Mouse (Mus musculus) forebrain, embryonic 12.5 days (tissue): ENCODE measurements around the gene Pphln1. TPM values are rescaled to one million over a fixed set of nuclear protein-coding genes. Genes with fewer than 3 reads are reported as not detected.

Experiments
- ATAC-seq: fragments of 200-750 bp; cut with Nextera tagmentation; 2 replicates; pipeline ENCODE4 v1.8.0; 2017; ENCODE audit warnings: moderate TSS enrichment; ENCODE audit not compliant: low FRiP score
- H3K27ac ChIP-seq: fragments of 300-500 bp; sonication (generic); 2 replicates; pipeline ENCODE4 v1.5.1; 2016; ENCODE audit warnings: mild to moderate bottlenecking
- H3K27me3 ChIP-seq: fragments of 300-500 bp; sonication (generic); 2 replicates; pipeline ENCODE4 v1.6.1; 2016; ENCODE audit warnings: mild to moderate bottlenecking
- H3K36me3 ChIP-seq: fragments of 300-500 bp; sonication (generic); replicated peaks from 2 replicates; pipeline ENCODE4 v1.6.1; 2016; ENCODE audit warnings: mild to moderate bottlenecking
- H3K4me1 ChIP-seq: fragments of 300-500 bp; sonication (generic); 2 replicates; pipeline ENCODE4 v1.6.1; 2016
- H3K4me2 ChIP-seq: fragments of 300-500 bp; sonication (generic); 2 replicates; pipeline ENCODE4 v1.6.1; 2016; ENCODE audit warnings: mild to moderate bottlenecking, moderate library complexity
- H3K4me3 ChIP-seq: fragments of 300-500 bp; sonication (generic); replicated peaks from 2 replicates; pipeline ENCODE4 v1.5.1; 2016; ENCODE audit warnings: mild to moderate bottlenecking
- H3K9ac ChIP-seq: fragments of 300-500 bp; sonication (generic); 2 replicates; pipeline ENCODE4 v1.6.1; 2016; ENCODE audit warnings: mild to moderate bottlenecking
- H3K9me3 ChIP-seq: fragments of 300-500 bp; sonication (generic); 2 replicates; pipeline ENCODE4 v1.6.1; 2016
- WGBS: fragments of 180-500 bp; shearing (Covaris S2); methylation state at CpG from one replicate; pipeline ENCODE4 v1.1.7; 2016; 5-methylcytosine and 5-hydroxymethylcytosine counted together
- polyA plus RNA-seq: library from polyadenylated mRNA; unstranded; fragments of >200 nt; fragmentation: Nextera tagmentation; extraction: Ambion mirVana; gene quantifications from 2 replicates; pipeline ENCODE4 v1.2.1, GENCODE M21; 2016

The Pphln1 gene
- polyA plus RNA-seq, 1 experiment from 2014 or later, result 86.9 TPM

- Histone ChIP-seq H3K4me1 (peaks cover 4% of the 10 kb centered on the region), H3K4me2 (no peak overlapping the region), H3K27ac (no peak overlapping the region), H3K27me3 (no peaks in the 10 kb centered on the region), H3K36me3 (no peaks in the 10 kb centered on the region), H3K4me3 (no peak overlapping the region), H3K9me3 (no peaks in the 10 kb centered on the region), H3K9ac (no peak overlapping the region)
- 87% methylated on average over 10 of the region's 10 CpGs for WGBS
- no peak for ATAC-seq
These were observed 83.0 kb downstream of the Pphln1 start for GRCm38 (mm10) chr15:93481112-93481511.

GRCm38 (mm10) chr15:93484261-93484710, 86.1 kb downstream of the Pphln1 start:
- Histone ChIP-seq H3K36me3 (no peaks in the 10 kb centered on the region; the same call in 1 of the 2 replicates), H3K9me3 (no peaks in the 10 kb centered on the region), H3K4me1 (peaks cover 3% of the 10 kb centered on the region), H3K4me3 (no peak overlapping the region), H3K27ac (no peak overlapping the region), H3K4me2 (no peak overlapping the region), H3K27me3 (no peaks in the 10 kb centered on the region), H3K9ac (no peak overlapping the region)
- no peak for ATAC-seq
- 83% methylated on average over 7 of the region's 7 CpGs for WGBS

- no peaks in the 10 kb centered on the region for H3K9me3 ChIP-seq
- no peak overlapping the region for H3K27ac ChIP-seq
- 83% methylated on average over 3 of the region's 3 CpGs for WGBS
- no peak overlapping the region for H3K9ac ChIP-seq
- no peak overlapping the region for H3K4me2 ChIP-seq
- no peaks in the 10 kb centered on the region for H3K27me3 ChIP-seq
- no peak overlapping the region for H3K4me3 ChIP-seq
- no peak for ATAC-seq
- H3K36me3 ChIP-seq, result no peaks in the 10 kb centered on the region; the same call in 1 of the 2 replicates
- no peaks in the 10 kb centered on the region for H3K4me1 ChIP-seq
These were observed 87.1 kb downstream of the Pphln1 start for GRCm38 (mm10) chr15:93485252-93485651.

GRCm38 (mm10) chr15:93486066-93486465, 87.9 kb downstream of the Pphln1 start:
- no peaks in the 10 kb centered on the region for H3K9me3 ChIP-seq
- 88% methylated on average over 7 of the region's 7 CpGs for WGBS
- H3K4me2 ChIP-seq, result no peak overlapping the region
- no peak overlapping the region for H3K4me3 ChIP-seq
- H3K4me1 ChIP-seq, result no peaks in the 10 kb centered on the region
- ATAC-seq, result no peak
- no peaks in the 10 kb centered on the region; the same call in 1 of the 2 replicates for H3K36me3 ChIP-seq
- no peak overlapping the region for H3K27ac ChIP-seq
- no peaks in the 10 kb centered on the region for H3K27me3 ChIP-seq
- no peak overlapping the region for H3K9ac ChIP-seq

- Histone ChIP-seq H3K9ac (no peak overlapping the region), H3K36me3 (no peaks in the 10 kb centered on the region; the same call in 1 of the 2 replicates), H3K4me3 (no peak overlapping the region), H3K9me3 (no peaks in the 10 kb centered on the region), H3K4me1 (no peaks in the 10 kb centered on the region), H3K27me3 (no peaks in the 10 kb centered on the region), H3K4me2 (no peak overlapping the region), H3K27ac (no peak overlapping the region)
- ATAC-seq, result no peak
- 84% methylated on average over 4 of the region's 4 CpGs for WGBS
These were observed 91.4 kb downstream of the Pphln1 start for GRCm38 (mm10) chr15:93489597-93489996.

- Histone ChIP-seq H3K4me3 (no peak overlapping the region), H3K27me3 (no peaks in the 10 kb centered on the region), H3K9ac (no peak overlapping the region), H3K9me3 (no peaks in the 10 kb centered on the region), H3K27ac (no peak overlapping the region), H3K4me2 (no peak overlapping the region), H3K36me3 (0 out of 2 replicates have a peak, but pooled peaks cover 12% of the 10 kb centered on the region), H3K4me1 (no peaks in the 10 kb centered on the region)
- 89% methylated on average over 7 of the region's 7 CpGs for WGBS
- ATAC-seq, result no peak
These were observed 96.5 kb downstream of the Pphln1 start for GRCm38 (mm10) chr15:93494700-93495099.

- no peaks in the 10 kb centered on the region for H3K27me3 ChIP-seq
- ATAC-seq, result no peak
- H3K9ac ChIP-seq, result no peak overlapping the region
- peaks cover 33% of the 10 kb centered on the region for H3K36me3 ChIP-seq
- H3K27ac ChIP-seq, result no peak overlapping the region
- H3K4me2 ChIP-seq, result no peak overlapping the region
- H3K9me3 ChIP-seq, result no peaks in the 10 kb centered on the region
- no peak overlapping the region for H3K4me3 ChIP-seq
- H3K4me1 ChIP-seq, result no peaks in the 10 kb centered on the region
- 74% methylated on average over 9 of the region's 9 CpGs for WGBS
These were observed 101.7 kb downstream of the Pphln1 start for GRCm38 (mm10) chr15:93499866-93500265.

- 95% methylated on average over 9 of the region's 9 CpGs for WGBS
- H3K9me3 ChIP-seq, result no peaks in the 10 kb centered on the region
- H3K4me1 ChIP-seq, result no peaks in the 10 kb centered on the region
- H3K9ac ChIP-seq, result no peak overlapping the region
- H3K27me3 ChIP-seq, result no peaks in the 10 kb centered on the region
- H3K4me3 ChIP-seq, result no peak overlapping the region
- peaks cover 31% of the 10 kb centered on the region for H3K36me3 ChIP-seq
- ATAC-seq, result no peak
- no peak overlapping the region for H3K27ac ChIP-seq
- H3K4me2 ChIP-seq, result no peak overlapping the region
These were observed 104.6 kb downstream of the Pphln1 start for GRCm38 (mm10) chr15:93502703-93503102.

- WGBS, result 93% methylated on average over 35 of the region's 35 CpGs
- Histone ChIP-seq H3K4me3 (no peak overlapping the region), H3K36me3 (peaks cover 25% of the 10 kb centered on the region), H3K9me3 (no peaks in the 10 kb centered on the region), H3K4me1 (no peaks in the 10 kb centered on the region), H3K4me2 (no peak overlapping the region), H3K27me3 (no peaks in the 10 kb centered on the region), H3K27ac (no peak overlapping the region), H3K9ac (no peak overlapping the region)
- no peak for ATAC-seq
These were observed 105.1 kb downstream of the Pphln1 start for GRCm38 (mm10) chr15:93503201-93503745.

- ATAC-seq, result no peak
- Histone ChIP-seq H3K9ac (no peak overlapping the region), H3K36me3 (peaks cover 24% of the 10 kb centered on the region), H3K27ac (no peak overlapping the region), H3K4me3 (no peak overlapping the region), H3K9me3 (no peaks in the 10 kb centered on the region), H3K4me2 (no peak overlapping the region), H3K4me1 (no peaks in the 10 kb centered on the region), H3K27me3 (no peaks in the 10 kb centered on the region)
- 95% methylated on average over 17 of the region's 17 CpGs for WGBS
These were observed 106.7 kb downstream of the Pphln1 start for GRCm38 (mm10) chr15:93504808-93505207.

- 0 out of 2 replicates have a peak overlapping the region, but pooled peaks have one; percentile 10 for H3K4me2 ChIP-seq
- peak; percentile 81; the same call in 1 of the 2 replicates for ATAC-seq
- peaks cover 17% of the 10 kb centered on the region for H3K27me3 ChIP-seq
- no peak overlapping the region for H3K4me3 ChIP-seq
- no peaks in the 10 kb centered on the region for H3K9me3 ChIP-seq
- 0 out of 2 replicates have a peak overlapping the region, but pooled peaks have one; percentile 21 for H3K9ac ChIP-seq
- 19% methylated on average over 12 of the region's 12 CpGs for WGBS
- H3K27ac ChIP-seq, result peak overlapping the region; percentile 66; the same call in 1 of the 2 replicates
- no peaks in the 10 kb centered on the region for H3K36me3 ChIP-seq
- peaks cover 25% of the 10 kb centered on the region for H3K4me1 ChIP-seq
These were observed 112.7 kb downstream of the Pphln1 start for GRCm38 (mm10) chr15:93510690-93511336.

- H3K4me3 ChIP-seq, result no peak overlapping the region
- no peaks in the 10 kb centered on the region for H3K9me3 ChIP-seq
- no peak for ATAC-seq
- no peak overlapping the region for H3K27ac ChIP-seq
- no peak overlapping the region for H3K4me2 ChIP-seq
- H3K9ac ChIP-seq, result no peak overlapping the region
- 39% methylated on average over 9 of the region's 9 CpGs for WGBS
- H3K27me3 ChIP-seq, result peaks cover 28% of the 10 kb centered on the region
- no peaks in the 10 kb centered on the region for H3K36me3 ChIP-seq
- peaks cover 25% of the 10 kb centered on the region for H3K4me1 ChIP-seq
These were observed 114.3 kb downstream of the Pphln1 start for GRCm38 (mm10) chr15:93512437-93512836.

GRCm38 (mm10) chr15:93513939-93514341, 115.8 kb downstream of the Pphln1 start:
- 3% methylated on average over 10 of the region's 10 CpGs for WGBS

More at GRCm38 (mm10) chr15:93513939-93514341, 115.8 kb downstream of the Pphln1 start:
- Histone ChIP-seq H3K4me1 (peaks cover 37% of the 10 kb centered on the region), H3K4me2 (peak overlapping the region; percentile 10), H3K36me3 (no peaks in the 10 kb centered on the region), H3K9ac (no peak overlapping the region), H3K27me3 (peaks cover 42% of the 10 kb centered on the region), H3K9me3 (no peaks in the 10 kb centered on the region), H3K27ac (no peak overlapping the region), H3K4me3 (no peak overlapping the region)
- ATAC-seq, result no peak
